Mouse (Mus musculus) intestine, embryonic 16.5 days (tissue): ENCODE results near the gene Dgka. TPM values are rescaled to one million over a fixed set of nuclear protein-coding genes. Genes with fewer than 3 reads are reported as not detected.

Experiments used
- ATAC-seq: fragments of 200-750 bp; cut with Nextera tagmentation; 2 replicates; pipeline ENCODE4 v1.8.0; 2017; ENCODE audit warnings: moderate TSS enrichment, moderate library complexity
- H3K27ac ChIP-seq: fragments of 300-500 bp; sonication (generic); 2 replicates; pipeline ENCODE4 v1.5.1; 2014; ENCODE audit warnings: mild to moderate bottlenecking, low read length
- H3K27me3 ChIP-seq: fragments of 300-500 bp; sonication (generic); replicated peaks from 2 replicates; pipeline ENCODE4 v1.6.1; 2014; ENCODE audit warnings: low read length, control low read depth, mixed read lengths; ENCODE audit not compliant: control insufficient read depth, insufficient read depth
- H3K36me3 ChIP-seq: fragments of 300-500 bp; sonication (generic); 2 replicates; pipeline ENCODE4 v1.6.1; 2014; ENCODE audit warnings: low read length, control low read depth; ENCODE audit not compliant: control insufficient read depth, insufficient read depth
- H3K4me1 ChIP-seq: fragments of 300-500 bp; sonication (generic); 2 replicates; pipeline ENCODE4 v1.6.1; 2014; ENCODE audit warnings: low read length, control low read depth, mixed read lengths; ENCODE audit not compliant: control insufficient read depth, insufficient read depth
- H3K4me2 ChIP-seq: fragments of 300-500 bp; sonication (generic); 2 replicates; pipeline ENCODE4 v1.6.1; 2014; ENCODE audit warnings: low read depth, low read length, control low read depth
- H3K4me3 ChIP-seq: fragments of 300-500 bp; sonication (generic); 2 replicates; pipeline ENCODE4 v1.5.1; 2014; ENCODE audit warnings: mild to moderate bottlenecking, low read length
- H3K9ac ChIP-seq: fragments of 300-500 bp; sonication (generic); 2 replicates; pipeline ENCODE4 v1.6.1; 2014; ENCODE audit warnings: low read depth, low read length
- H3K9me3 ChIP-seq: fragments of 300-500 bp; sonication (generic); 2 replicates; pipeline ENCODE4 v1.6.1; 2016; ENCODE audit warnings: low read length, control low read depth; ENCODE audit not compliant: control insufficient read depth
- WGBS: fragments of 180-500 bp; shearing (Covaris S2); extraction: QIAGEN DNeasy Blood & Tissue Kit; methylation state at CpG from one replicate; pipeline ENCODE4 v1.1.7; 2014; 5-methylcytosine and 5-hydroxymethylcytosine counted together
- polyA plus RNA-seq: library from polyadenylated mRNA; unstranded; fragments of >200 nt; fragmentation: Nextera tagmentation; extraction: Ambion mirVana; gene quantifications from 2 replicates; pipeline ENCODE4 v1.2.1, GENCODE M21; 2015

Dgka gene
- polyA plus RNA-seq, 1 experiment from 2014 or later = 7.9 TPM

- no peak for ATAC-seq
- Histone ChIP-seq H3K4me1 (0 out of 2 replicates have a peak, but pooled peaks cover 2% of the 10 kb centered on the region), H3K36me3 (no peaks in the 10 kb centered on the region), H3K27me3 (no peaks in the 10 kb centered on the region), H3K9me3 (no peaks in the 10 kb centered on the region), H3K4me2 (no peak overlapping the region), H3K9ac (no peak overlapping the region), H3K4me3 (no peak overlapping the region), H3K27ac (no peak overlapping the region)
- WGBS = 30% methylated on average over 5 of the region's 5 CpGs
Measured at GRCm38 (mm10) chr10:128773685-128774084, 29.0 kb upstream of the Dgka start.

- WGBS = 78% methylated on average over 2 of the region's 2 CpGs
- Histone ChIP-seq H3K9me3 (no peaks in the 10 kb centered on the region), H3K4me2 (no peak overlapping the region), H3K4me1 (no peaks in the 10 kb centered on the region), H3K36me3 (no peaks in the 10 kb centered on the region), H3K4me3 (no peak overlapping the region), H3K9ac (no peak overlapping the region), H3K27me3 (no peaks in the 10 kb centered on the region), H3K27ac (no peak overlapping the region)
- no peak for ATAC-seq
Measured at GRCm38 (mm10) chr10:128772895-128773294, 28.2 kb upstream of the Dgka start.

- H3K4me1 ChIP-seq = peaks cover 17% of the 10 kb centered on the region
- no peaks in the 10 kb centered on the region for H3K36me3 ChIP-seq
- WGBS = under 1% methylated on average over 37 of the region's 37 CpGs
- no peaks in the 10 kb centered on the region for H3K9me3 ChIP-seq
- no peaks in the 10 kb centered on the region for H3K27me3 ChIP-seq
- peak; percentile 87 for ATAC-seq
- H3K4me2 ChIP-seq = peak overlapping the region; percentile 82
- H3K9ac ChIP-seq = peak overlapping the region; percentile 88
- peak overlapping the region; percentile 68 for H3K4me3 ChIP-seq
- peak overlapping the region; percentile 98 for H3K27ac ChIP-seq
Measured at GRCm38 (mm10) chr10:128748252-128748864, 3.7 kb upstream of the Dgka start.

- H3K4me3 ChIP-seq = peak within 1 kb of the TSS; percentile 68
- no peaks in the 10 kb centered on the region for H3K27me3 ChIP-seq
- 0% methylated on average over 36 of the region's 36 CpGs for whole genome bisulfite sequencing
- H3K4me2 ChIP-seq = peak within 1 kb of the TSS; percentile 82
- H3K36me3 ChIP-seq = no peaks in the 10 kb centered on the region
- peaks cover 19% of the 10 kb centered on the region for H3K4me1 ChIP-seq
- H3K9me3 ChIP-seq = no peaks in the 10 kb centered on the region
- peak within 1 kb of the TSS; percentile 98 for H3K27ac ChIP-seq
- H3K9ac ChIP-seq = peak within 1 kb of the TSS; percentile 88
- ATAC-seq = peak; percentile 79
Measured at GRCm38 (mm10) chr10:128747646-128748251, 3.1 kb upstream of the Dgka start, which contains the start of gene Pym1. Gene Pym1, plus strand, starts transcription at chr10:128747889.

- ATAC-seq = peak; percentile 0; the same call in 1 of the 2 replicates
- peaks cover 23% of the 10 kb centered on the region for H3K4me1 ChIP-seq
- no peaks in the 10 kb centered on the region for H3K36me3 ChIP-seq
- peak overlapping the region; percentile 88 for H3K9ac ChIP-seq
- H3K27ac ChIP-seq = peak overlapping the region; percentile 98
- H3K4me2 ChIP-seq = peak overlapping the region; percentile 82
- H3K4me3 ChIP-seq = peak overlapping the region; percentile 68
- 44% methylated on average over 9 of the region's 9 CpGs for WGBS
- H3K27me3 ChIP-seq = no peaks in the 10 kb centered on the region
- H3K9me3 ChIP-seq = no peaks in the 10 kb centered on the region
Measured at GRCm38 (mm10) chr10:128746972-128747645, 2.5 kb upstream of the Dgka start.

- Histone ChIP-seq H3K9ac (no peak overlapping the region), H3K4me2 (no peak overlapping the region), H3K9me3 (no peaks in the 10 kb centered on the region), H3K36me3 (no peaks in the 10 kb centered on the region), H3K27ac (no peak overlapping the region), H3K27me3 (no peaks in the 10 kb centered on the region), H3K4me1 (peaks cover 23% of the 10 kb centered on the region), H3K4me3 (no peak overlapping the region)
- WGBS = 91% methylated on average over 10 of the region's 10 CpGs
- ATAC-seq = no peak
Measured at GRCm38 (mm10) chr10:128745946-128746613, 1.4 kb upstream of the Dgka start.

- H3K27me3 ChIP-seq = no peaks in the 10 kb centered on the region
- no peak for ATAC-seq
Measured at GRCm38 (mm10) chr10:128744211-128744610, 444 bp downstream of the Dgka start.

GRCm38 (mm10) chr10:128743791-128744191 lies 864 bp downstream of the Dgka start:
- Histone ChIP-seq H3K4me1 (peaks cover 18% of the 10 kb centered on the region), H3K36me3 (no peaks in the 10 kb centered on the region), H3K4me3 (peak overlapping the region; percentile 71), H3K27ac (peak overlapping the region; percentile 68), H3K9me3 (no peaks in the 10 kb centered on the region), H3K9ac (peak overlapping the region; percentile 92), H3K27me3 (no peaks in the 10 kb centered on the region), H3K4me2 (peak overlapping the region; percentile 94)
- peak; percentile 26 for ATAC-seq
- under 1% methylated on average over 36 of the region's 37 CpGs for WGBS

More at GRCm38 (mm10) chr10:128744211-128744610, 444 bp downstream of the Dgka start:
- H3K4me3 ChIP-seq = peak overlapping the region; percentile 71
- H3K4me2 ChIP-seq = peak overlapping the region; percentile 94
- H3K4me1 ChIP-seq = peaks cover 18% of the 10 kb centered on the region
- no peaks in the 10 kb centered on the region for H3K9me3 ChIP-seq
- WGBS = 25% methylated on average over 8 of the region's 8 CpGs
- H3K27ac ChIP-seq = peak overlapping the region; percentile 68
- no peaks in the 10 kb centered on the region for H3K36me3 ChIP-seq
- H3K9ac ChIP-seq = peak overlapping the region; percentile 92

GRCm38 (mm10) chr10:128743235-128743634 lies 1.4 kb downstream of the Dgka start:
- H3K9ac ChIP-seq = peak overlapping the region; percentile 92
- WGBS = 6% methylated on average over 7 of the region's 7 CpGs
- H3K27me3 ChIP-seq = no peaks in the 10 kb centered on the region
- H3K4me2 ChIP-seq = peak overlapping the region; percentile 94
- H3K4me3 ChIP-seq = peak overlapping the region; percentile 71
- ATAC-seq = no peak
- H3K36me3 ChIP-seq = no peaks in the 10 kb centered on the region
- no peaks in the 10 kb centered on the region for H3K9me3 ChIP-seq
- peaks cover 18% of the 10 kb centered on the region for H3K4me1 ChIP-seq
- H3K27ac ChIP-seq = peak overlapping the region; percentile 68; the same call in 1 of the 2 replicates
